Mouse (Mus musculus) heart, adult 2 months (tissue): ENCODE measurements at regions not wholly inside any gene's neighbourhood (a gene's known extent, or its start where the extent isn't known, plus 50 kb on each side); places are given as distances from the start of the nearest gene placed in this dataset.

Source experiments
- CTCF ChIP-seq: fragments of 200-600 bp; IDR thresholded peaks from 2 replicates; pipeline ENCODE4 v1.8.1; 2022; ENCODE audit warnings: antibody characterized with exemption, mild to moderate bottlenecking, moderate library complexity
- EP300 ChIP-seq: fragments of 200-500 bp; IDR thresholded peaks from 2 replicates; pipeline ENCODE4 v1.6.1; 2011; ENCODE audit warnings: low read depth, low read length, control low read depth; ENCODE audit not compliant: insufficient read depth
- POLR2A ChIP-seq: fragments of 200-500 bp; IDR thresholded peaks from 2 replicates; pipeline ENCODE4 v1.6.1; 2011; ENCODE audit warnings: mild to moderate bottlenecking, low read depth, low read length, control low read depth; ENCODE audit not compliant: insufficient read depth

DNA sequence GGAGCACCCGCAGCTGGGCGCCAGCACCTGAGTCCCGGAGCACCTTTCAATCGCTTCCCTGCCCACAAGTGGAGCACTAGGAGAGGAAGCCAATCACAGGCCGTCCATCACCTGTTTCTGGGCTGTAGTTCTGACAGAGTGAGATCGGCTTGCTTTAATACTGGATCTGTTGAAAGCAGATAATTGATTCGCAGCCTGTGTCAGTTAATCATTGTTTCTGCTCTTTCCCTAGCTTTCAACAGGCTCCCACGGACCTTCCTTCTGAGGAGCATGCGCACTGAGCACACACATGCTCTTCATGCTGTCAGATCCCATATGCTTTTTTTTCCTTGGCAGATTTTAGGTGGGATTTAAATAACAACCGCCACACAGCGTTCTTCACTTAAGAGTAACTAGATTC is 132.3 kb upstream of the Mpp6 start:
- no peak for TF ChIP-seq CTCF
- TF ChIP-seq POLR2A: no peak
- no peak for TF ChIP-seq EP300
